Mouse (Mus musculus): Measurements from ENCODE around the gene Bnip1.

Bnip1 gene

GRCm38 (mm10) chr17:26780750-26781571 lies at the start of gene Bnip1:
Bnip1 (plus strand) TSS chr17:26781066.
- peak; percentile 72 to 75 for DNase-seq (ENCODE audit: low spot score in 2 of 2)

DNA sequence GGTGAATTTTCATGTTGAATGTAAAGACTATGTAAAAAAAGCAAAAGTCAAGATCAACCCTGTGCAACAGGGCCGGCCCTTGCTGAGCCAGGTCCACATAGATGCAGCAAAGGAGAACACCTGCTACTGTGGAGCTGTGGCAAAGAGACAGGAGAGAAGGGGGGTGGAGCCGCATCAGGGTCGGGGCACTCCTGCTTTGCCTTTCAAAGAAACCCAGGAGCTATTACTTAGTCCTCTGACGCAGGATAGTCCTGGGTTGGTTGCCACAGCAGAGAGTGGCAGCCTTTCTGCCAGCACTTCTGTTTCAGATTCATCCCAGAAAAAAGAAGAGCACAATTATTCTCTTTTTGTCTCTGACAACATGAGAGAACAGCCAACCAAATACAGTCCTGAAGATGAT lies 38.3 kb upstream of the Bnip1 start:
- no peak for DNase-seq (ENCODE audit: low spot score in 2 of 2)

GRCm38 (mm10) chr17:26743294-26743693 lies 37.6 kb upstream of the Bnip1 start:
- DNase-seq (ENCODE audit: low spot score in 2 of 2), result no peak

- DNase-seq (ENCODE audit: low spot score in 2 of 2), result no peak
These were observed 30.9 kb upstream of the Bnip1 start for GRCm38 (mm10) chr17:26749975-26750374.

- DNase-seq (ENCODE audit: low spot score in 2 of 2), result no peak
These were observed 28.6 kb upstream of the Bnip1 start for GRCm38 (mm10) chr17:26752297-26752696.

DNA sequence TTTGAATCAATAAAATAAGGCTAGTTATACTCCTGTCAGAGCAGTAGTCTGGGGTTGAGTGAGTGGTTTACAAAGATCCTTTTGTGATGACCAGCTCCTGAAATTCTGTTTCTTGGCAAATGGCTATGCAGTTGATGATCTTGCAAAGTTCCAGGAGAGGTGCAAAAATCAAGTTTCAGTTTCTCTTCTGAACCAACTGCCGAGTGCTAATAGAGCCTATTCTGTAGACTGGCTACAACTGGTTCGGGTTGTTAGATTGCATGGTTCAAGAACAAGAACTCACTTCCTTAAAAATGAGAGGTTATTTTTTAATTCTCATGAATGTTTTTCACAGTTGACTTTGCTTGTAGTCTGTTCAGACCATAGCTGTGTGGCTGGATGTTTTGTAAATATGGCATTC lies 27.4 kb upstream of the Bnip1 start:
- no peak for DNase-seq (ENCODE audit: low spot score in 2 of 2)

GRCm38 (mm10) chr17:26767100-26767753 lies 13.6 kb upstream of the Bnip1 start:
- no peak for DNase-seq (ENCODE audit: low spot score in 2 of 2)

GRCm38 (mm10) chr17:26767754-26768124 lies 13.1 kb upstream of the Bnip1 start:
- DNase-seq (ENCODE audit: low spot score in 2 of 2), result no peak

DNA sequence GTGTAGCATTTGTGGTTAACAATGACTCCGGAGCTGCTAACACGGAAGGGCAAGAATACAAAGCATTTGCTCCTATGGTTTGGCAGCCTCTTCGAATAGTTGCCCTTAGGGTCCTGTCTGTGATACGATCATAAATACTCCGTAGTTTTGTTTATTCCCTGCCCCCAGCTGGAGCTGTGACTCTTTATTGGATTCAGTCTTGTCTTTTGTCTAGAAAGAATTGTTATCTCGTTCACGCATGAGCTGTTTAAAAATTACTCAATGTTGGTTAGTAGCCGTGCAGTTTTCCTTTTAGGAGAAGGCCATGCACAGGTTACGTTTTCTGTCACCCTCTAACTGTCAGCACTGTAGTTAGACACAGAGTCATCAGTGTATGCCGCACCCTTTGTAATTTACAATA lies 4.7 kb upstream of the Bnip1 start:
- DNase-seq (ENCODE audit: low spot score in 2 of 2), result no peak

GRCm38 (mm10) chr17:26778001-26778400 lies 2.9 kb upstream of the Bnip1 start:
- no peak for DNase-seq (ENCODE audit: low spot score in 2 of 2)

- no peak for DNase-seq (ENCODE audit: low spot score in 2 of 2)
These were observed 2.3 kb upstream of the Bnip1 start for GRCm38 (mm10) chr17:26778430-26779100.

DNA sequence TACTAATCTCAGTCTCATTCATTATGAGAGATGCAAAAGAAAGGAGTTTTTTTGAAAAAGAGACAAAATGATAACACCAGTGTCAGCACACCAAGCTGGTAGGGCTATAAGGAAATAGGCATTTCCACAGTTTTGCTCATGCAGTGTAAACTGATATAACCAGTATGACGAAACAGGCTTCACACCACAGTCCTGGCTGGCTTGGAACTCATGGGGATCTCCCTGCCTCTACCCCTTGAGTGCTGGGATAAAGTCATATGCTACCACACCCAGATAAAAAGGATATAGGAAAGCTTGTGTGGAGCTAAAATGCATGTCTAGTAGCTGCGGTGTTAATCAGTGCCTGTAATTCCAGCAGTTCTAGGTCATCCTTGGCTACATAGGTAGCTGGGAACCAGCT lies 1.4 kb upstream of the Bnip1 start:
- DNase-seq (ENCODE audit: low spot score in 2 of 2), result no peak

DNA sequence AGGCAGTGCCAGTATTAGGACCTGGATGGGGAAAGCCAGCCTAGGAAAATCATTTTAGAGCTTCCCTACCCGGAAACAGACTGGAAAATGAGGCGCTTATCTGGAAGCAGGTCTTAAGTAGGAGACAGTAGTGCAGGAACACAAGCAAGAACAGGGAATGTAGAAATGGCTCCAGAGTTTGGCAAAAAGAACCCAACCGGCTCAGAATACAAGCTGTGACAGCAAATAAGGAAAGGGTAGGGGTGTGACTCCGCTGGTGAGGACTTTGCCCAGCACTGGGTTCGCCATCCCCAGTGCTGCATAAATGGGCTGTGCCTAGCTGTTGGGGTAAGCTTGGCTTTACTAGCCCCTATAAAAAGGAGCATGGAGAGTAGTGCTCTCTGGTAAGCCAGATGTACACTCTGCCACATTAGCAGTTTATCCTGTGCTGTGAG lies 761 bp downstream of the Bnip1 start:
- DNase-seq (ENCODE audit: low spot score in 2 of 2), result no peak

GRCm38 (mm10) chr17:26784525-26784924 lies 3.7 kb downstream of the Bnip1 start:
- no peak for DNase-seq (ENCODE audit: low spot score in 2 of 2)

DNA sequence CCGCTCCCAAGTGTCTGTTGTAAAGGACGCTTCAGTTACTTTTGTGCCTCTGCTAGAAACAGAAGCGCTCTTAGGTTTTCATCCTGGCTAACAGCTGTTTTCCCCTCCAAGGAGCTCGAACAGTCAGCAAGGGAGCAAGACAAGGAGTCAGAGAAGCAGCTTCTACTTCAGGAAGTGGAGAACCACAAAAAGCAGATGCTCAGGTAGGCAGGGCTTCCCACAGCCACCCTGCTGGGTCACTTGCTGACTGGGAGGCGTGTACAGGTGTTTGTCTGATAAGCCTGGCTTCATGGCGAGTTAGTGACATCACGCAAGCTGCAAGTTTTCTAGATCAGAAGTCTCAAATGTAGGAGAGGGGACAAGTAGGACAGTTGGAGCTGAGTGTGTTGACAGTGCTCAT lies 5.7 kb downstream of the Bnip1 start:
- DNase-seq (ENCODE audit: low spot score in 2 of 2), result no peak

GRCm38 (mm10) chr17:26788986-26789385 lies 8.1 kb downstream of the Bnip1 start:
- no peak for DNase-seq (ENCODE audit: low spot score in 2 of 2)

DNA sequence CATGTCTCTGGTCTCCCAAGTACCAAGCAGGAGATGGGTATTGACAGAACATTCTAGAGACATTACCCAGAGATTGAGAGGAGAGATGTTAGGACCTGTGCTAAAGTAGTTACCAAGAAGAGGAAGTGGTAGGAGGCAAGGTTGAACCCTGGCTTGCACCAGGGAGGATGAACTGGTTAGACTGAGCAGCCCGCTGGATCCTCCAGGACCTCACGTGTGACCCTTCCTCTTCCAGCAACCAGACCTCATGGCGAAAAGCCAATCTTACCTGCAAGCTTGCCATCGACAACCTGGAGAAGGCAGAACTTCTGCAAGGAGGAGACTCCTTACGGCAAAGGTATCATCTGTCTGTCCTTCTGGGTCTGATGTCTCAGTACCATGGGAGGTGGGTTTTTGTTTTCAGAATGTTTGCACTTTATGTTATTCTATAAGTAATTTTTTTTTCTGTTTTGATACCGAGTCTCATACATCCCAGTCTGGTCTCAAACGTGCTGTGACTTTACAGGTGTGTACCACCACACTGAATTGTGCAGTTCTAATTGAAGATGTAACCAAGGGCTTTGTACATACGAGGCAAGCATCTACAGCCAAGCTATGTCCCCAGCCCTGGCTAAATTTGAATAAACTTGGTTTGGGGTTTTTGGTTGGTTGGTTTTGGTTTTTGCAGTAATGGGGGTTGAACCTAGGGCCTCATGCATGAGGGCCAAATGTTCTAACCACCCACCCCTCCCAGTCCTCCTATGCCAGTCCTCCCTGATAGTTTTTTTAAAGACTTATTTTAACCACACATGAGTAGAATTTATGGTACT lies 8.8 kb downstream of the Bnip1 start:
- DNase-seq (ENCODE audit: low spot score in 2 of 2), result no peak

GRCm38 (mm10) chr17:26790269-26791214 lies 9.7 kb downstream of the Bnip1 start:
- DNase-seq (ENCODE audit: low spot score in 2 of 2), result no peak

GRCm38 (mm10) chr17:26791580-26791979 lies 10.7 kb downstream of the Bnip1 start:
- peak in 1 of 2 experiments; percentile 28 for DNase-seq (ENCODE audit: low spot score in 2 of 2)

DNA sequence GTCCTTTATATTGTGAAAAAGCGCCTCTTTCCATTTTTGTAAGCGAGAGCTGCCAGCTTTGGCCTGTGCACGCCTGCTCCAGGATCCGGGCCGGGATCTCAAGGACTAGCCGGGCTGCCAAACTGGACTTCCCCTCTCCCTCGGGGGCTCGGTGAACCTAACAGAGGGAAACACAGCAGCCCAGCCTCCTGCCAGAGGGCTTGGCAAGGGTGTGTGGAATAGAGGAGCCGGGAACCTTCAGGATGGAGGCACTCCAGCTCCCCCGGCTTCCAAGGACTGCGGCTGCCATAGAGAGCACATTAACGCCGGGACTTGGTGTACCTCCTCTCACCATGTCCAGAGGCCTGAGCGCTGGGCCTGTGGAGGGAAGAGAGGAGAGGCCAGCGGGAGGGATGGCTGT lies 11.2 kb downstream of the Bnip1 start:
- no peak for DNase-seq (ENCODE audit: low spot score in 2 of 2)

All from frontal cortex, postnatal 25 days (tissue).